Mouse (Mus musculus) adrenal gland, postnatal 4 days (tissue): ENCODE measurements around the gene Adrb1. TPM values are rescaled to one million over a fixed set of nuclear protein-coding genes. Genes with fewer than 3 reads are reported as not detected.

Experiments used
- DNase-seq, 2 experiments: peaks; one replicate each; pipeline ENCODE4 v3.0.0; 2021 to 2022; ENCODE audit warnings: low spot score in 2 of 2, mixed read lengths in 2 of 2
- long read RNA-seq, 2 experiments: library from polyadenylated mRNA; stranded (forward); transcript quantifications; one replicate each; pipeline ENCODE4 v2.0.0; 2021
- total RNA-seq, 2 experiments: library from RNA; stranded (reverse); gene quantifications; 2 replicates each; pipeline ENCODE4 v1.2.3; 2021

Gene Adrb1
- 1 to 10 TPM; 2.8 to 2.9 TPM for total RNA-seq
- long read RNA-seq, experiment 1, partial matches to known transcripts, result 0 of 3 reads
- long read RNA-seq, experiment 1, other reads (novel, unspliced or antisense), result 0 of 3 reads
- long read RNA-seq, experiment 2, transcript Adrb1-201 (1 exons, 2,952 nt), result major isoform, 6 of 6 reads
- long read RNA-seq, experiment 2, partial matches to known transcripts, result 0 of 6 reads
- long read RNA-seq, experiment 2, other reads (novel, unspliced or antisense), result 0 of 6 reads

DNA sequence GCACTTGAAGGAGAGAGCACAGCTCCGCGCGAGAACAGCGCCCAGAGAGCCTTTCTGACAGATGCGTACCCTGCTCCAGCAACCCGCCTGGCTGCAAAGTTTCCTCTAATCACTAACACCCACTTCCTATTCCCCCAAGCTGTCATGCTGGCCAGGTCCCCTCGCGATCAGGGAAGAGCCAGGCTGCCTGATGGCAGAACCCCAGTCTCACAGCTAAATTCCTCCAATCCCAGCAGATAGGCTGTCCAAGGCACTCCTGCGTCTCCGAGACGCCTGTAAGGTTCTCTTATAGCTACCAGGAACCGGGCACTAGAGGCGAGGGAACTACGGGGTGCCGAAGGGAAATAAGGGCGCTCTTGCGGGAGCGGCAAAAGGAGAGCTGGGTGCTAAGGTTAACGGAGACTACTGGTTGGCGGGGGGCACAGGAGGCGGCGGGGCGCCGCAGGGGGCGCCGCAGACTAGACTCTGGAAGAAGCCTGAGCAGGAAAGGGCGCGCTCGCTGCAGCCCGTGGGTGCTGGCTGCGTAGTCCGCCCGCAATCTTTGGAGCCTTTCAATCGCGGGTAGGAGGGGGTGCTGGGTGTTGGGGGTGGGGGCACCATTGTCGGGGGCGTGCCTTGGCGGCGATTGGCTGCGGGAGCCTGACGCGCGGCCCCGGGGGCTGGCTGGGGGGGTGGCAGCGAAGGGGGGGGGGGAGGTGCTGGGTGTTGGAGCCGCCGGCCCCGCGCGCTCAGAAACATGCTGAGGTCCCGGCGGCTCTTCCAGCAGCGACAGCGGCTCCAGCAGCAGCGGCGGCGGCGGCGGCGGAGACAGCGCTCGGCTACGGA is at the start of gene Adrb1:
Adrb1 (plus strand) TSS at position 813 of the 825 bp plus-strand sequence.
- DNase-seq, result peak; percentile 18

DNA sequence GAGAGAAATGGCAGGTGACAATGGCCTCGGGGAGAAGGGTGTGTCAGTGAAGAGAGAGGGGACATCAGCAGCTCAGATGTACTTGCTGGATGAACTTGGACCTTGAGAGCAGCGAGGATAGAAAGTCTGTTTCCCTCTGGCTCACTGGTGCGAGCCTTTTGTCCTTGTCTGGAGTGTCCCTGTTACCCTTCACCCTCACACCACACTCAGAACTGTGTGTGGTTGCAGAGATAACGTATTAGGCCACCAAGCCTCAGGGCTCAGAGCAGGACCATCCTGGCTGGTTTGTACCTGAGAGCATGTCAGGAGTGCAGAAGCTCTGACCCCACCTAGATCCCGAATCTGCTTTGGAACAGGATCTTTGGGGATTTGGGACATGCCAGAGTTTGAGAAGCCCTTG is 46.3 kb upstream of the Adrb1 start:
- no peak for DNase-seq

DNA sequence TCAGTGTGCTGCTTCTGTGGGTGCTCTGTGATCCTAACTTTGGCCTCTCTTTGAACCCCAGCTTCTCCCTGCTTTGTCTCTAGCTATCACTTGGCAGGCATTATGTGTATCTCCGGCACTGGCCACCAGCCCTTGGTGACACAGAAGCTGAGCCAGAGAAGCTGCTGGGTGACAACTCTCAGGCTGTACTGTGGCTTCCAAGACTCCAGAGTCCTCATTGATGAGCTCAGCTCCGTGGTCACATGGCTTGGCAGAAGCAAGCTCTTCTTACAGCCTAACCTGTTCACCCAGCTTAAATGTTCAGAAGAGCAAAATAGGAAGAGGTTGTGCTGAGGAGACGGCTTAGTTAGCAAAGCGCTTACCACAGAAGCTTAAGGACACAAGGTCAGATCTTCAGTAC is 45.5 kb upstream of the Adrb1 start:
- no peak for DNase-seq

DNA sequence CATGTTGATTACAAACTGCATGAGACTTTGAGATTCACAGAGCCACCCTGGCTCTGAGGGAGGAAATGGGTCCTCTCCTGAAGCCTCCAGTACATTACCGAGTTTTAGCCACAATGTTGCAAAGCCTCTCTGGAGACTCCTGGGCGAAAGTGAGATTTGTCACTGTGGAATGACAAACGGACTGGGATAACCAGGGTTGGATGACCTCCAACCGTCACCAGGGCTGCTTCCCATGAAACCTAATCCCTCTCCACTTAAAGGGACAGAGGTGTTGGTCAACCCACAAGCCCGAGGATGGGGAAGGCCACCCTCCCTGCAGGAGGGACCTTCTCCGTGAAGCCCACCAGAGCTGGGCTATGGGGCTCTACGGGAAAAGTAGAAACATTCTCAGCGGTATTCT is 44.4 kb upstream of the Adrb1 start:
- DNase-seq, result no peak

DNA sequence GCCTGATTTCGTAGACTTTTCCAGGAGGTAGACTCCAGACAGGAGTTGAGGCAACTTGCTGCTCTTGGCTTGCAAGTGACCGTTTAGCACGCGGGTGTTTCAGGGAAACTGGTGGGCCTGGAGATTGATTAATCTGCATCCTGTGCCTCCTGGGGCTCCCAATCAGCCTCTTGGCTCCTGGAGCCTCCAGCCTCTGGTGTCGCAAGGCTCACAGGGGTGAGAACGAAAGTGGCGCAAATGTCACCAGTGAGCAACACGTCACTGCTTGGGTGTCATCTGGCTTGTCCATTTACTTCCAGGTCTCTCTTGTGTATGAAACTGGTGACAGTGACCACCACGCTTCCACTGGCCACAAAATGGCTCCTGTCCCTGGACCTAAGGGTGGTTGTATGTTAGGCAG is 43.5 kb upstream of the Adrb1 start:
- no peak for DNase-seq

DNA sequence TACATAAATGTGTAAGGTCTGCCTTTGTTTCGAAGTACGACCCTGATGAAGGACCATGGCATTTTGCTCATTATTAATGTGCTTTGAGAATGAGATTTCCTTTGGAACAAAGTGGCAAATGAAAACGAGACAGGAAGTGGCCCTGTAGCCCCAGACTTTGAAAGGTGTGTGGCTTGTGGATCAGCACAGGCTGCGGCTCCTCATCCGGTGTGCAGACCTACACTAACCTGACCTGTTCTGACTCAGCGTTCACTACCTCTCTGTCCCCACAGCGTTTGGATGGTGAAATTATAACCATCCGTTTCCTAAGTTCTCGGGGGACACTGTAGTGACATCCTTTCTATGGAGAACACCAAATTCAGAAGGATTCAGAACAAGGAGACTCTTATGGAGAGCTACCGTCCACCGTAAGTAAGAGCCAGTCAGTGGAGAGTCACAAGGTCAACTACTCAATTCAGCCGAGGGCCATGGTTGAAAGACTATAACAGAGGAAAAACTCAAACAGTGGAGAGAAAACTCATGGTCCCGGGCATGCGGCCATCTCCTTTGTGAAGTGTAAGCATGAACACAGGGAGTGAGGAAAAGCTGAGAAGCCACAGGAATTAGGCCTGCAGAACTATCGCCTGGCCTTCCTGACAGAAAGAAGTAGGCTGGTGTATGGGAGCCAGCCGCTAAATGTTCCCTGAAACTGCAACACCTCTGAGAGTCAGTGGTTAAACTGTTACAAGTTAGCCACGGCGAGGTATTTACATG is 42.6 kb upstream of the Adrb1 start:
- DNase-seq, result no peak

DNA sequence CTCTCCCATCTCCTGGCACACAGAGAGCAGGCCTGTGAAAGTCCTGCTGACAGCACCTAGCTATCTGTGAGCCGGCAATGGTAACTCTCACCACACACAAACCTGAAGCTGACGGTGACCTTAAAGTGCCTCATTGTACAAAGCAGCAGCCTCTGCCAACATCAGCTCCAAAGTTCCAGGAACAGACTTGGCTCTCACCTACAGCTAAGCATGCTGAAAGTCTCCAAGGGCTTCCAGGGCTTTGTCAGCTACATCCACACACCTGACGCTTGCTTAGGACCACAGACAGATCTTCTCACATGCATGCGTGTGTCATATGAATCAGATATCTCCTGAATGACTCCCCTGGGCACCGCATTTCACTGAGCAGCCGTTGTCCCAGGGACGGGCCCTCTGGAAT is 42.0 kb upstream of the Adrb1 start:
- DNase-seq, result no peak

DNA sequence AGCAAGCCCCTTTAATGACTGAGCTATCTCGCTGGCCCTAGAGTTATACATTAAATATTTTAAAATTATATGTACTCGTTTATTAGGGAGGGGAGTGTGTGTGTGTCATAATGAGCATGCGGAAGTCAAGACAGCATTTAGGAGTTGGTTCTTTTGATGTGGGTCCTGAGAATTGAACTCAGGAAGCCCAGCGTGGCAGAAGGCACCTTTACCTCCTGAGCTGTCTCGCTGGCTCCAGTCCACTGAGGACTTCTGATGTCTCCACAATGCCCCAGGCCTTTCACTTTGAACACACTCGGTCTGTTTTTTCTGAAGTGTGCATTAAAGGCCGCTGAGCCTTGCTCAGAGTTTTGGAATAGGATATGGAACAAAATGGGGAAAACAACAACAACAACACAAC is 39.7 kb upstream of the Adrb1 start:
- DNase-seq, result no peak

DNA sequence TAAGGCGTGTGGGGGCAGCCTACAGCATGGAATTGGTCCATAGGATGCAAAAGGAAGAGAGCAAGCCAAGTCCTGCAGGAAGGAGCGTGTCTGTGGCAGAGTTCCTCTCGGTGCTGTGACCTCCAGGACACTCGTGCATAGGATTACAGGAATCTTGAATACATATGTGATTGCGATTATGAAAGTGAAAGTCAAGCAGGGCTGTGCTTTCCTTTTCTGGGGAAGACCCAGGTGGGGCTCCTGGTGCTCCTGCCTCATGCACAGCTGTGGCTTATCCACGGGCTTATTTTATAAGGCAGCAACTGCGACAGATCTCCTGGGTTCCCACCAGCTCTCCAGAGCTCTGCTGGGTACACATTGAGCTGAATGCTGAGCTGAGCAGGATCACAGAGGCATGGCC is 39.2 kb upstream of the Adrb1 start:
- DNase-seq, result no peak

DNA sequence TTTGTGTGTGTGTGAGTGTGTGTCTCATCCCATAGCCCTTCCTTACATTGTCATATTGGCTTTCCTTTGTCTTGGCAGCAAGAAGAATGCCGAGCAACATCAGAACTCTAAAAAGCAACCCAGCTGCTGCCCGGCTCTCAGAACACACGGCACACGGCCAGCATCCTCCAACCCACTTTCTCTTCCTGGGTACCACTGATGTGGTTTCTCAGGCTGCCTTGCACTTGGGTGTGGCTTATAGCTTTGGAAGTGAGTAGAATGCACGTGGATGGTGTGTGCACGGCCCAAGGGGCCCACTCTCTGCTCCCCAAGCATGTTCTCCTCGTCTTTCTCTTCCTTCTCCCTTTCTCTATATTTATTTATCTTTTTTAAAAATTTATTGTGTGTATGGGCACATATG is 36.5 kb upstream of the Adrb1 start:
- no peak for DNase-seq

DNA sequence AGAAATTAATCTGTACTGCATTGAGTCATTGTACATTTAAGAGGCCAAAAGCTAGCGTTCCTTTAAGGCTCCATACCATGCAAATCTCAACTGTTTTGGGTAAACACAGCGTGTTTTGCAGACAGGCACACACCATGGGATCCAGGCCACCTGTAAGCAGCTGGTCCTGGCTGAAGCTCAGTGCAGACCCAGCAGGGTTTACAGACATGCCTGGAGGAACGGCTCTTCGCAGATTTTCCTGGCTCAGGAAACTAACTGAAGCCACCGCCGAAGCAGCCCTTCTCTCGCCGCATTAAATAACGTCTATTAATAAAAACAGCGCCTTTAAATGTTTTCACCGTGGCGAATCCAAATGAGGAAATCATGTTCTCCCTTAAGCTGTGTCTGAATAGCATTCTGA is 35.8 kb upstream of the Adrb1 start:
- DNase-seq, result no peak

DNA sequence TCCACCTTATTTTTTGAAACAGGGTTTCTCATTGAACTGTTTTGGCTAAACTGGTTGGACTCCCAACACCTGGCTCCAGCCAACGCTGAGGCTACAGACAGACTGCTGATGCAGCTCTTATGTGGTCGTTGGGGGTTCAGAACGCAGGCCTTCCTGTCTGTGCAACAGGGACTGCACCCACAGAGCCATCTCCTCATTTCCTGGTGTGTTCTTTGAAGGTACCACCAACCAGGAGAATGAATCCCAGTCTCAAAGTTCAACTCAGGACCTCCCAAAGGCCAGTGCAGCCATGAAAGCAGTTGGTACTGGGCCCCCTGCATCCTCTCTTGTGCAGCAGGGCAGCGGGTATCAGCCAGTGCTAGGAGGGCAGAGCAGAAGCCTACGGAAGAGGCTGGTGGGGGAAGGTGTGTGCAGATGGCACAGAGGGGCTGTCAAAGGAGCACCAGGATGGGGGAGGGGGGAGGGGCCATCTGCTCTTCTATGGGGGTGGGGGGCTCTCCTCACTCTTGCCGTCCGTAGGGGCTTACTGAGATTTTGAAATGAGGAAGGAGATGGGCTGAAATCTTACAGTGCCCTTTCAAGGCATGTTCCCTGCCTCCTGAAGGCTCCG is 34.9 kb upstream of the Adrb1 start:
- no peak for DNase-seq

DNA sequence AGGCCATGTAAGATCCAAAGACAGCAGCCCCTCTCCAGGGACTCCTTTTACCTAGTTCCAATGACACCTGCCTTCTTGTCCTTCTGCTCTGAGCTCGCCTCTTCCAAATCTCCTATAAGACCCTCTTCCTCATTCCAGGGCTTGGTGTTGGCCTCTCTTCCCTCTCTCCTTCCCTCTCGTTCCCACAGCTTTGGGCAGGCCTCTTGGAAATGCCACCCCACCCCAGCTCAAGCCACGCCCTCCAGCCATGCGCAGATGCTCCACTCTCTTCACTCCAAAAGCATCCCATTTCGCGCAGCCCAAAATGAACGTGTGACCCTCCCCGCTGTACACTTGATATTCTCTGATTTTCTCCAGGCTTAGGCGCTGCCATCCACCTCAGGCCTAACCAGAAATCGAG is 34.3 kb upstream of the Adrb1 start:
- no peak for DNase-seq

DNA sequence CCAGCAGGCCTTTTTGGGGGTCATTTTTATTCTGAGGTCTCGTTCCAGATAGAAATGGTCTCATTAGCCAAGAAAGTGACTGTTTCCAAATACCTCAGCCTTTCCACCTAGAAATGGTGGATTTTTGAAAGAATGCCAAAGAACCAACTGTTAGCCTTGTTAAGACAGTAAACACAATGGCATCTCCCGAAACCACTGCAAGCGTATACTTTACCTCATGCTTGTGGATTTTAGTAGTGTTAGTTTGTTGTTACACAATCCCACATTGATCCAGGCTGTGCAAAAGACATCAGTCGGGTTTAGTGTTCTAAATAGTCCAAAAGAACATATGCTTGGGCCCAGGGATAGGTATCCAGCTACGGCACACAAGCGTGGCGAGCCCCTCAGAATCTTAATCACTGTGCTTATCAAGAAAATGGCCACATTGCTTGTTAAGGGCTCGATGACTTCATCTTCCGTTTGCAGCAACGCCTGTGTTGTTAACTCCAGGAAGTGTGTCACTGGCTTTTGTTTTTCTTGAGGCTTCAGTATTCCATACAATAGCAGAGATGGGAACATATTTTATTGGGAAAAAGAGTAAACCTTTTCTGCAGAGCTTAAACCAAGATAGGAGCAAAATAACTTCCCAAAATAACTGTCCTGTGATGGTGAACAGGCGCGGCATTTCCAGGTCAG is 33.2 kb upstream of the Adrb1 start:
- DNase-seq, result no peak

DNA sequence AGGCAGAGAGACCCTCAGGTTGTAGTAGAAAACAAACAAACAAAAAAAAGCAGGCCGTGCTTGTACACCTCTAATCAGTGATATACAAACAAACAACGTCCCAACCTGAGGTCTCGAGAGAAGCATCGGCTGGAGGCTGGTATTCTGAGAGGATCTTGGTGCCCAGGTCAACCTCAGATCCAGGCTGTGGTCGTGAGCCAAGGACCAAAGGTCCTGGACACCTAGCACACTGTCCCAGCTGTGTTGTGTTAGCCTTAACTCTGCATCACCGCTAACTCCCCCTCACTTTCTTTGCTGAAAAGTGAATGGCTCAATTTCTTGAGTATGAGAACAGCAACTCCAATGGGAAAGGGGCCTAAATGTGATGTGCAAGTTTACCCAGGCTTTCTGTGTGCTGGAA is 32.5 kb upstream of the Adrb1 start:
- DNase-seq, result no peak

DNA sequence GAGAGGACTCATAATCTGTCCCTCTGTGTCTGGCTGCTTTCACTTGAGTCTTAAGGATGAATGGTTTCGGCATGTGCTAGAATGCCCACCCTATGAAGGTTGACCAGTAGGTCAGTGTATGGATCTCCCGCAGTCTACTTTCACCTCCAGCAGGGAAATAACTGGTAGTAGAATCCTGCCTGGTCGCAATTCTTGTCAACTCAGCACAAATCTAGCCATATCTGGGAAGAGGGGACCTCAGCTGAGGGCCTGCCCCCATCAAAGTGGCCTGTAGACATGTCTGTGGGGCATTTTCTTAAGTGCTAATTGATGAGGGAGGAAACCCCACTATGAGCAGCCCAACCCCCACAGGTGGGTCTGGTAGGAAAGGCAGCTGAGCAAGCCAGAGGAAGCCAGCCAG is 30.9 kb upstream of the Adrb1 start:
- no peak for DNase-seq

DNA sequence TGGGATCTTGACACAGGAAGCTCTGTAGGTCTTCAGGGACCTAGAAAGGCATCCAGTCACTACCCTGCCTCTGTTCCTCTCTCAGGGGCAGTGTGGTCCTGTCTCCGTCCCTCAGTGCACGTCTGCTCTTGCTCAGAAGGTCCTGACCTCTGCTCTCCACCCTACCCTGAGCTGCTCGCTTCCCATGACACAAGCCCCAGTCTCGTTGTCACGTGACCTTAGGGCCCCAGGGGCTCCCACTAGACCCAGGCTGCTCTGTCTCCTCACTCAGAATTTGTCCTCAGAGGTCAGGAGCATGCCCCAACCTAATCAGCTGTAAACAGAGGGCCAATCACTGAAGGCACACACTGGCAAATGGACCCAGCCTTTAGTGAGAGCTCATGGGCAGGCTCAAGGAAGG is 29.5 kb upstream of the Adrb1 start:
- DNase-seq, result no peak

DNA sequence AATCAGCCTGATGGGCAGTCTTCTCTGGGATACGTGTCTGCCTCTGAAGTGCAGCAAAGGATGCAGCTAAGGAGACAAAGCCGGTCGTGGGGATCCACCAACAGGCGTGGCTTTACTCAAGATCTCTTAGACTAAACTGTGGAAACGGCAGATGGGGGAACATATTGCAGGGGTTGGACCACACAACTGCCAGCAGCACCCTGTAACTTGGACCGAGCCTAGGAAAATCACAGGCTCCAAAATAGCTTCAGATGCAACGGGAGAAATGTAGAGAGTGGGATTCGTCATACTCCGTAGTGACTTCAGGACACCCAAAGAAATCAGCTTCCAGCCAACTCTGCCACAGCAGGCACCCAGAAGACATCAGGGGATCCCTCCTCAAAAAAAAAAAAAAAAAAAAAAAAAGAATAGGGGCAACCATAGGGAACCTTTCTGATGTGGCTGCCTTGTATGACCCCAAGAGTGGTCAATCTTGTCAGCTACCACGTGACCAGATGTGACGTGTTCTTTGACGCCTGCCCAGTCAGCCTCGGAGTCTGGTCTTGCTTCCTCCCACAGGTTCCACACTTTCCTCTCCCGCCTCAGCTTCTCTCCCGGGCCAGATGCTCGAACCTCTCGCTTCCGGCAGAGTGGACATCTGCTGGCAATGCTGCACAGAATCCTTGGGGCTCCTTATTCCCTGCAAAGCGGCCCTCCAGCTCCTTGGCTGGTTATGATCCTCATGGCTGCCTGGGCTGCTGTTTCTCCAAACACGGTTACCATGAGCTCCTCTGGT is 24.4 kb upstream of the Adrb1 start:
- no peak for DNase-seq

DNA sequence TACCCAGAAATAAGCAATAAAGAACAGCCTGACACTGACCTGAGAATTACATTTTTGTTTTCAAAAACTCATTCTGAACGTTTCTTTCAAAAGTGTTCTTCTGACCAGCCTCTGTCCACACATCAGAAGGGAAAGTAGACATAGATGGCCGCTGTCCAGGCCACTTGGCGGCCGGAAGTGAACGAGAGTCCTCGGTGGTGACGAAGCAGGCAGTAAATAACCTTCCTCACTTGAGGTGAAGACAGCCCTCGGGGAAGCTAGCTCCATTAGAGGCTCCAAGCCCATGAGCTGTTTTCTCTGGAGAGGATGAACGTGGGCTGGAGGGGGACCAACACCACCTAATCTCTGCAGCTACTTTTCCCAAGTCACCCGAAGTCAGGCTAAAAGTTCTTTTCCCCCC is 21.2 kb upstream of the Adrb1 start:
- DNase-seq, result no peak

DNA sequence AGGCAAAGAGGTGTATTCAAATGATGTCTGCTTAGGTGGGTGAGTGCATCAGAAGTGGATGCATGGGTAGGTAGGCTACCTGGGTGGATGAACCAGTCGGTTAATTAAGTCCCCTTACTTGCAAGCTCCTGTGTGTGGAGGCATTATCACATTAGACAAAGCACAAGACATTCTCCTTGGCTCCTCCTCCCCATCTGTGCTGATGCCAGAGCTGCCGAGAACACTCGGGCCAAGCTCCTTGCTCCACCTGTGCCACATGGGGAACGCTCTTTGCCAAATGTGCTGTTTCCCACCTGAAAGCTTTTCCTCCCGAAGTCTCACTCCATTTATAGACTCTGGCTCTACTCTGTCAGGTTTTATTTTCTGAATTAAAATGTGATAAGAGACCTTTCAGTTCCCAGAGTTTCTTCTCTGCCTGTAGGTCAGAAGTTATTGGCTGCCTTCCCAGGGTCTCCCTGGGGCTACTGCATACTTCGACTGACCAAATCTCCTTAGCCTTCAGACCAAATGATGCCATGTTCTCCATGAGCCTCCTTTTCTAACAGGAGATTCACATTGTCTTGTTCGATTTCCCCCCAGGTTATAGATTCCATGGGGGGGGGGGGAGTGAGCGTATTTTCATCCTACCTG is 20.5 kb upstream of the Adrb1 start:
- DNase-seq, result no peak
